Mouse (Mus musculus) brain, embryonic 14.5 days (tissue): ENCODE measurements at regions not wholly inside any gene's neighbourhood (a gene's known extent, or its start where the extent isn't known, plus 50 kb on each side); places are given as distances from the start of the nearest gene placed in this dataset.

ENCODE experiments used
- CTCF ChIP-seq: fragments of 200-500 bp; IDR thresholded peaks from 2 replicates; pipeline ENCODE4 v1.5.1; 2012; ENCODE audit warnings: inconsistent platforms, mild to moderate bottlenecking, moderate library complexity, borderline replicate concordance; ENCODE audit not compliant: insufficient read depth, insufficient read length; ENCODE audit errors: extremely low read depth
- POLR2A ChIP-seq: fragments of 200-500 bp; IDR thresholded peaks from 2 replicates; pipeline ENCODE4 v1.6.1; 2012; ENCODE audit warnings: mild to moderate bottlenecking, inconsistent platforms, borderline replicate concordance; ENCODE audit not compliant: poor library complexity, insufficient read depth, insufficient read length, severe bottlenecking; ENCODE audit errors: extremely low read depth

DNA sequence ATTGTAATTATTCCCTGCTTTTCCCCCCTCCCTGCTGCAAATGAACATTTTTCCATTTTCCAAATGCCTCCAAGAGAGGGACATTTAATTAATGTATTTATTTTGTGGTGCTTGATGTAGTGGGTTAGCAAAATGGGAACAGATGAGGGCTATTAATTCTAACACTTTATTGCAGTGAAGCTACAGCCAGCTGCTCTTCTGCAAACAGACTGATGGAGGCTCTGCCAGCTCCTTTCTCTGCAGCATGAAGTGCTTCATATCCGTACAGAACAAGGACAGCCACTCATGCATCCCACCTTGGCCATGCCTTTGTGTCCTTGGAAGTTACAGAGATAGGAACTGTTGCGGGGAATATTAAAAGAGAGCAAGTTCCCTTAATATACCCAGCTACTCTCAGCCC, 138.3 kb upstream of the Gm15217 start:
- TF ChIP-seq POLR2A, result no peak
- TF ChIP-seq CTCF, result no peak
